Mouse (Mus musculus) cortical plate, adult 2 months (tissue): ENCODE data around the gene Il15ra.

ENCODE experiments used
- CTCF ChIP-seq: fragments of 200-500 bp; IDR thresholded peaks from 2 replicates; pipeline ENCODE4 v1.5.1; 2011; ENCODE audit warnings: mild to moderate bottlenecking, control low read depth, low read length; ENCODE audit not compliant: insufficient read depth; ENCODE audit errors: extremely low read depth
- POLR2A ChIP-seq: fragments of 200-500 bp; IDR thresholded peaks from 2 replicates; pipeline ENCODE4 v1.6.1; 2011; ENCODE audit warnings: mild to moderate bottlenecking, low read length, control low read depth; ENCODE audit not compliant: insufficient read depth; ENCODE audit errors: extremely low read depth

- TF ChIP-seq CTCF (no peak), POLR2A (no peak)
These were observed 18.6 kb upstream of the Il15ra start for GRCm38 (mm10) chr2:11686512-11686911.
